Mouse (Mus musculus) heart, embryonic 14.5 days (tissue): ENCODE data around the gene Tanc1. TPM values are rescaled to one million over a fixed set of nuclear protein-coding genes. Genes with fewer than 3 reads are reported as not detected.

Source experiments
- ATAC-seq: fragments of 200-750 bp; cut with Nextera tagmentation; 2 replicates; pipeline ENCODE4 v1.8.0; 2017; ENCODE audit warnings: low read depth, moderate TSS enrichment; ENCODE audit not compliant: insufficient number of reproducible peaks, insufficient read depth, low FRiP score
- H3K27ac ChIP-seq, 2 experiments: fragments of 200-500 bp in 1 of 2; fragments of 300-500 bp in 1 of 2; sonication (generic) in 1 of 2; replicated peaks in 1 of 2; 2 replicates each; pipeline ENCODE4 v1.5.1; 2012 to 2014; ENCODE audit warnings: low read depth in 2 of 2, low read length in 2 of 2, control low read depth in 1 of 2, mild to moderate bottlenecking in 1 of 2, mixed read lengths in 1 of 2; ENCODE audit not compliant: control insufficient read depth in 1 of 2, insufficient read depth in 1 of 2
- H3K27me3 ChIP-seq: fragments of 300-500 bp; sonication (generic); 2 replicates; pipeline ENCODE4 v1.6.1; 2014; ENCODE audit warnings: mild to moderate bottlenecking, low read length, control low read depth; ENCODE audit not compliant: control insufficient read depth, insufficient read depth
- H3K36me3 ChIP-seq: fragments of 300-500 bp; sonication (generic); 2 replicates; pipeline ENCODE4 v1.6.1; 2014; ENCODE audit warnings: mild to moderate bottlenecking, control low read depth, low read length, mixed read lengths; ENCODE audit not compliant: control insufficient read depth, insufficient read depth
- H3K4me1 ChIP-seq, 2 experiments: fragments of 200-500 bp in 1 of 2; fragments of 300-500 bp in 1 of 2; sonication (generic) in 1 of 2; 2 replicates each; pipeline ENCODE4 v1.6.1; 2012 to 2014; ENCODE audit warnings: low read length in 2 of 2, control low read depth in 1 of 2, mixed read lengths in 1 of 2; ENCODE audit not compliant: control insufficient read depth in 2 of 2, insufficient read depth in 2 of 2
- H3K4me2 ChIP-seq: fragments of 300-500 bp; sonication (generic); 2 replicates; pipeline ENCODE4 v1.6.1; 2014; ENCODE audit warnings: mild to moderate bottlenecking, low read length
- H3K4me3 ChIP-seq, 2 experiments: fragments of 200-500 bp in 1 of 2; fragments of 300-500 bp in 1 of 2; sonication (generic) in 1 of 2; 2 replicates each; pipeline ENCODE4 v1.5.1; 2012 to 2014; ENCODE audit warnings: low read length in 2 of 2, mild to moderate bottlenecking in 2 of 2, control low read depth in 1 of 2, low read depth in 1 of 2, moderate library complexity in 1 of 2; ENCODE audit not compliant: control insufficient read depth in 1 of 2, insufficient read depth in 1 of 2
- H3K9ac ChIP-seq: fragments of 300-500 bp; sonication (generic); 2 replicates; pipeline ENCODE4 v1.6.1; 2014; ENCODE audit warnings: mild to moderate bottlenecking, low read length
- H3K9me3 ChIP-seq: fragments of 300-500 bp; sonication (generic); 2 replicates; pipeline ENCODE4 v1.6.1; 2016; ENCODE audit warnings: low read length, control low read depth; ENCODE audit not compliant: control insufficient read depth
- WGBS: fragments of 180-500 bp; shearing (Covaris S2); extraction: QIAGEN DNeasy Blood & Tissue Kit; methylation state at CpG from one replicate; pipeline ENCODE4 v1.1.7; 2014; 5-methylcytosine and 5-hydroxymethylcytosine counted together
- polyA plus RNA-seq: library from polyadenylated mRNA; unstranded; fragments of >200 nt; fragmentation: Nextera tagmentation; extraction: Ambion mirVana; gene quantifications from 2 replicates; pipeline ENCODE4 v1.2.1, GENCODE M21; 2014

The Tanc1 gene
- polyA plus RNA-seq, 1 experiment from 2014 or later: 27.2 TPM

- Histone ChIP-seq H3K36me3 (no peaks in the 10 kb centered on the region), H3K4me1 (peaks cover 23 to 48% of the 10 kb centered on the region in 2 experiments), H3K27ac (no peak overlapping the region), H3K27me3 (no peaks in the 10 kb centered on the region), H3K4me2 (no peak overlapping the region), H3K4me3 (no peak overlapping the region), H3K9ac (no peak overlapping the region), H3K9me3 (no peaks in the 10 kb centered on the region)
- WGBS: 83% methylated on average over 5 of the region's 5 CpGs
- no peak for ATAC-seq
These were observed 54.7 kb downstream of the Tanc1 start for GRCm38 (mm10) chr2:59666533-59666932.

GRCm38 (mm10) chr2:59670087-59671060, 58.5 kb downstream of the Tanc1 start:
- H3K4me1 ChIP-seq: peaks cover 32 to 50% of the 10 kb centered on the region in 2 experiments

GRCm38 (mm10) chr2:59671671-59672070, 59.8 kb downstream of the Tanc1 start:
- no peak for ATAC-seq
- Histone ChIP-seq H3K27ac (peak overlapping the region in 1 of 2 experiments; percentile 94; a peak in 2 of 4 replicates), H3K9ac (no peak overlapping the region)

More at GRCm38 (mm10) chr2:59670087-59671060, 58.5 kb downstream of the Tanc1 start:
- H3K9ac ChIP-seq: peak overlapping the region; percentile 27
- H3K27ac ChIP-seq: peak overlapping the region; percentile 93 to 94
- ATAC-seq: peak; percentile 90
- H3K4me2 ChIP-seq: peak overlapping the region; percentile 54
- WGBS: 12% methylated on average over 15 of the region's 15 CpGs
- no peak overlapping the region for H3K4me3 ChIP-seq
- H3K36me3 ChIP-seq: no peaks in the 10 kb centered on the region
- H3K9me3 ChIP-seq: no peaks in the 10 kb centered on the region
- no peaks in the 10 kb centered on the region for H3K27me3 ChIP-seq

GRCm38 (mm10) chr2:59672086-59672485, 60.2 kb downstream of the Tanc1 start:
- H3K27me3 ChIP-seq: no peaks in the 10 kb centered on the region
- no peak overlapping the region for H3K4me2 ChIP-seq
- H3K4me3 ChIP-seq: no peak overlapping the region
- H3K9me3 ChIP-seq: no peaks in the 10 kb centered on the region
- H3K9ac ChIP-seq: peak overlapping the region; percentile 12; the same call in 1 of the 2 replicates
- no peaks in the 10 kb centered on the region for H3K36me3 ChIP-seq
- no peak for ATAC-seq
- H3K4me1 ChIP-seq: peaks cover 45 to 62% of the 10 kb centered on the region in 2 experiments
- peak overlapping the region in 1 of 2 experiments; percentile 94; a peak in 2 of 4 replicates for H3K27ac ChIP-seq
- 38% methylated on average over 4 of the region's 4 CpGs for WGBS

More at GRCm38 (mm10) chr2:59671671-59672070, 59.8 kb downstream of the Tanc1 start:
- Histone ChIP-seq H3K36me3 (no peaks in the 10 kb centered on the region), H3K9me3 (no peaks in the 10 kb centered on the region), H3K27me3 (no peaks in the 10 kb centered on the region), H3K4me1 (peaks cover 43 to 62% of the 10 kb centered on the region in 2 experiments), H3K4me3 (no peak overlapping the region), H3K4me2 (no peak overlapping the region)
- WGBS: 64% methylated on average over 8 of the region's 8 CpGs

GRCm38 (mm10) chr2:59672686-59673085, 60.8 kb downstream of the Tanc1 start:
- Histone ChIP-seq H3K4me3 (no peak overlapping the region), H3K4me2 (no peak overlapping the region), H3K9me3 (no peaks in the 10 kb centered on the region), H3K36me3 (no peaks in the 10 kb centered on the region), H3K27me3 (no peaks in the 10 kb centered on the region), H3K9ac (peak overlapping the region; percentile 12; the same call in 1 of the 2 replicates), H3K27ac (peak overlapping the region in 1 of 2 experiments; percentile 94; a peak in 1 of 4 replicates), H3K4me1 (peaks cover 45 to 60% of the 10 kb centered on the region in 2 experiments)
- ATAC-seq: no peak
- 71% methylated on average over 8 of the region's 8 CpGs for WGBS

- H3K4me2 ChIP-seq: no peak overlapping the region
- no peak overlapping the region for H3K4me3 ChIP-seq
- no peak overlapping the region for H3K27ac ChIP-seq
- H3K27me3 ChIP-seq: no peaks in the 10 kb centered on the region
- H3K36me3 ChIP-seq: no peaks in the 10 kb centered on the region
- 80% methylated on average over 6 of the region's 6 CpGs for WGBS
- peaks cover 43 to 60% of the 10 kb centered on the region in 2 experiments for H3K4me1 ChIP-seq
- ATAC-seq: no peak
- no peak overlapping the region for H3K9ac ChIP-seq
- no peaks in the 10 kb centered on the region for H3K9me3 ChIP-seq
These were observed 61.5 kb downstream of the Tanc1 start for GRCm38 (mm10) chr2:59673351-59673750.

GRCm38 (mm10) chr2:59673877-59674276, 62.0 kb downstream of the Tanc1 start:
- Histone ChIP-seq H3K4me1 (peaks cover 44 to 65% of the 10 kb centered on the region in 2 experiments), H3K36me3 (no peaks in the 10 kb centered on the region)
- 80% methylated on average over 1 of the region's 1 CpGs for WGBS

More at GRCm38 (mm10) chr2:59673877-59674276, 62.0 kb downstream of the Tanc1 start:
- H3K9ac ChIP-seq: no peak overlapping the region
- no peak overlapping the region for H3K4me2 ChIP-seq
- no peak for ATAC-seq
- H3K4me3 ChIP-seq: no peak overlapping the region
- H3K27ac ChIP-seq: no peak overlapping the region
- no peaks in the 10 kb centered on the region for H3K9me3 ChIP-seq
- H3K27me3 ChIP-seq: no peaks in the 10 kb centered on the region
